Mouse (Mus musculus) kidney, adult 11 months (tissue): Measurements from ENCODE around the gene Lrrc7.

Experiments used
- DNase-seq: peaks from one replicate; pipeline ENCODE4 v3.0.0; 2022

Lrrc7 gene

DNA sequence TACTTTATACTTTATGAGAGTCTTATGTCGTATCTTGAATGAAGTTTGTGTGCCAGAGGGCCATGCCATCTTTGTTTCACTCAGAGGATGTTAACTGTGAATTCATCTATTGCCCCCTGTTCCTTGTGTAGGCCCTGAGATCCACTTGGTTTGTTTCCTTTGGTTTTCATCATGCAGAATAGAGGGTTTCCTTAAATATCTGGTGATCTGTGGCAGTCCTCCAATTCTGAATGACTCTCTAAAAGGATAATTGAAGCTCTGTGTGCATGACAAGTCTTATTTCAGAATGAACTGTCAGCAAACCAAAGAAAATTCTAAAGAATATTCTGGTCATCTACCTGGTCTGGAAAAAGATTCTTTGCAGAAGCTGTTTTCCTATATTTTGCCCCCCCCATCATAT, 205.3 kb downstream of the Lrrc7 start:
- no peak for DNase-seq

DNA sequence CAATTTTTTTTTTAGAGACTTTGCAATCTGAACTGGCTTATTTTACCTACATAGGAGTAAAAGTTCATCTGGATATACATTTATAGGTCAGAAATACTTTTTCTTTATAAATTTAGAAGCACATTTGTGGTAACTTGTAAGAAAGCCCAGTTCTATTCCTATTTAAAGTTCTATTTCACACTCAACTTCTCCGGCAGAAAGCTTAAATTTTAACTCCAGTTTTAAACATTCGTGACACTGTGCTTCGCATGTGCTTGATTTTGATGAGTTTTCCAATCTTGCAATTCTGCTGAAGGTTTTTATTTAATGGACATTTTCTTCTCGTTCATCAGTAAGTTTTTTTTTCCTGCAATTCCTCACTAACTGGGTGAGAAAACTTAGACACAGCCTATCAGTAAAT, 205.8 kb downstream of the Lrrc7 start:
- no peak for DNase-seq

DNA sequence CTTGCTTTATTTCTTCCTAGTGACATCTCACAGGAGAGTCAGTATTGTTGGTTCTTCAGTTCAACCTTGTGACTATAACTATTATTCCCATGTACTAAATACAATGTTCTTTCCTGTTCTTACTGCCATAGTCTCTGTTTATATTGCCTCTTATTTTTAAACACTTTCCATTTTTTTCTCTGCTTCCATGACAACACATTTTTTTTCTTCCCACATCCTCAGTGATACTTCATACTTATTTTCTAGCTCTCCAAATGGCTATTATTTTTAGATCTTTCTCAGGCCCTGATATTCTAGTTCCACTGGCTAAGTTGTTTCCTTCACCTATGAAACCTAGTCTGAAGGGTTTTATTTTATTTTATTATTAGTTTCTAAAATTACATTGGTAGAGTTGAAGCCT, 221.2 kb downstream of the Lrrc7 start:
- DNase-seq: no peak

- no peak for DNase-seq
Measured at GRCm38 (mm10) chr3:158330085-158330484, 231.9 kb downstream of the Lrrc7 start.

DNA sequence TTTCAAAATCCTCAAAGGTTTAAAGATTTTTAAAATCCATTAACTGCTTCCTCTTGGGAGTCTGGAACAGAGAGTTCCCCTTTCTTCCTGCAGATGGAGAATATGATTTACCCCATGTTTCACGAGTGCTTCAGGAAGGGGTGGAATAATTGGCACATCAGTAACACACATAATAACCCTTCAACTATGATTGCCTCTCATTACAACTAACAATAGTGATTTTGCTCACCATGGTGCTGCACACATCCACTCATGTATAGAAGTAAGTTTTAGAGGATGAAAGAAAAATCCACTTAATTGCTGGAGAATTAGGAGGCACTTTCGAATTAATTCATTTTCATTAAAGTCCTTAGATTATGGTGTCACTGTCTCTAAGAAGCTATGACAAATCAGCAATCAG, 251.6 kb downstream of the Lrrc7 start:
- no peak for DNase-seq

DNA sequence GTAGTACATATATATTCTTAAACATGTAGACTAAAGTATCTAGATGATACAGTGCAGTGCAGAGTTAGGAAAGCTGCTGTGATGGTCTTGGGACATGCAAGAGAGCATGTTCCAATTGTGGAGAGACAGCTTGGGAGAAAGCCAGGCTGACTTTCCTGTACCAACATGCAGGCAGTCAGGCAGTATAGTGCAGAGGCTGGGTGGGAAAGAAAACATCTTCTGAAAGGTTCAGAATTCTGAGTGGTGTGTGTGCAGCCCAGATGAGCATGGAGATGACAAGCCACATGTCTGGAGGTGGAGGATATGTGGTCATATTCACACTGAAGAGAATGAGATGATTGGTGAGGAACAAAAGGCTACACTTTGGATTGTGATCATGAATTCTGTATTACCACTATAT, 254.6 kb downstream of the Lrrc7 start:
- DNase-seq: no peak

- DNase-seq: no peak
Measured at GRCm38 (mm10) chr3:158298732-158299131, 263.3 kb downstream of the Lrrc7 start.

GRCm38 (mm10) chr3:158295041-158295440, 267.0 kb downstream of the Lrrc7 start:
- no peak for DNase-seq

DNA sequence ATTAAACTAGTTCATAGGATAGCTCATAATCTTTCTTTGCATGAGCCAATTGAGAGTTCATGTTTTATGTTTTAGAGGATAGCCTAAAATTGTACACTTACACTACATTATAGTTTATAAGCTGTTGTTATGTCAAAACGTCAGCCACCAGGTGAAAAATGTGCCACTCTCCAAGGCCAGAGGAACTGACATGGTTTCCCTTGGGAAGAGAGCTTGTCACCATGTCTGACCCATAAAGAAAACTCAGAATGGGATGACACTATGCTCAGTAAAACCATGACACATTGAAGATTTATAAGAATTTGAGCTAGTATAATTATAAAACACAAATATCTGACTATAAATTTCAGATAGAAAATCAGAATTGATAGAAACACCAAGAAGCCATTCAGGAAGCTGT, 277.6 kb downstream of the Lrrc7 start:
- DNase-seq: no peak

DNA sequence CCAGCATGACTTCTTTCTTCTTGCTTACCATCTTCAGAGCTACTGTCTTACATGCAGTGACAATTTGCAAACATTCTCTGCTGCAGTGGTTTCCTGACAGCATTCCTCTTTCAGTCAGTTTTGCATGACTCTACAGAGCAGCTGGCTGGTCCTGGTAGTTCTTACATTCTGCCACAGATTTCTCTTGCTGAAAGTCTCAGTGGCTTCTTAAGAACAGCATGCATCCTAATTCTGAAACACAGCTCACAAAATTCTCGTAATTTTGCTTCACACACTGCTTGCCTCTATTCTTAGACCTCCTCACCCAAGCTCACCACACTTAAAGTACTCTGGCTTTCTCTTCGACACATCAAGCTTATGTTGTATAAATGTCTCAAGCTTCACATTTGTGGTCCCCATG, 283.4 kb downstream of the Lrrc7 start:
- DNase-seq: no peak

- no peak for DNase-seq
Measured at GRCm38 (mm10) chr3:158272700-158273099, 289.3 kb downstream of the Lrrc7 start.

GRCm38 (mm10) chr3:158270887-158271286, 291.1 kb downstream of the Lrrc7 start:
- DNase-seq: no peak

GRCm38 (mm10) chr3:158252576-158252975, 309.4 kb downstream of the Lrrc7 start:
- no peak for DNase-seq

GRCm38 (mm10) chr3:158247672-158248071, 314.3 kb downstream of the Lrrc7 start:
- DNase-seq: no peak

- DNase-seq: no peak
Measured at GRCm38 (mm10) chr3:158210657-158211056, 351.4 kb downstream of the Lrrc7 start.

GRCm38 (mm10) chr3:158210026-158210425, 352.0 kb downstream of the Lrrc7 start:
- peak; percentile 7 for DNase-seq

DNA sequence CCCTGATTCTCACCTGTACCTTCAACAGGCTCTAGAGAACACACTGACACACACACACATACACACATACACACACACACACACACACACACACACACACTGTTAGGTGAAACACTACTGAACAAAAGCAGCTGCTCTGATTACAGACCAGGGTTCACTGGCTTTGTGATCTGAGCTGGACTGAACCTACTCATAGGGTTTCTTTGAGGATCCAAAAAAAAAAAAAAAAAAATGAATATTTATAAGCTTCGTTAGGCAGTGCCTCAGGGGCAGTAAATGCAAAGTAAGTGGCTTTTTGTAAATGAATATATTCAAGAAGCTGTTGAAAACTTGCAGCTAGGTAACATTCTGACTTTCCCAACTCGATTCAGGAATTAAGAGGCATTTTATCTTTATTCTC, 354.2 kb downstream of the Lrrc7 start:
- no peak for DNase-seq

GRCm38 (mm10) chr3:158202776-158203175, 359.2 kb downstream of the Lrrc7 start:
- DNase-seq: no peak

DNA sequence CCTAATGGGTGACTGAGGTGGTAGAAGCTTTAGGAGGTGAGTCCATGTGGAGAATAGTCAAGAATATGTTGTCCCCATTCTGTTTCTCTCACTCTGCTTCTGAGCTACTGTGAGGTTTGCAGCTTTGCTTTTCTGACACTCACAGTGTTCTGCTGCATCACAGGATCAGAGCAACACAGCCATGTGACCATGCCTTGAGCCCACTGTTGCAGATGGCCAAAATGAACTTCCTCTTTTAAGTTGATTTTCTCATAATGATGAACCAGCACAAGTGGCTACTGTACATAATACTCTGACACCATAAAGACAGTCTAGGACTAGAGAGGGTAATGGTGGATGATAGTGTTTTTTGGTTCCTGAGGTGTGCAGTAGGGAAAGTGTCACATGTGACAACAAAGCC, 366.6 kb downstream of the Lrrc7 start:
- DNase-seq: no peak

GRCm38 (mm10) chr3:158193229-158193628, 368.8 kb downstream of the Lrrc7 start:
- DNase-seq: no peak

- no peak for DNase-seq
Measured at GRCm38 (mm10) chr3:158174880-158175735, 386.9 kb downstream of the Lrrc7 start.

- no peak for DNase-seq
Measured at GRCm38 (mm10) chr3:158169180-158169579, 392.8 kb downstream of the Lrrc7 start.

DNA sequence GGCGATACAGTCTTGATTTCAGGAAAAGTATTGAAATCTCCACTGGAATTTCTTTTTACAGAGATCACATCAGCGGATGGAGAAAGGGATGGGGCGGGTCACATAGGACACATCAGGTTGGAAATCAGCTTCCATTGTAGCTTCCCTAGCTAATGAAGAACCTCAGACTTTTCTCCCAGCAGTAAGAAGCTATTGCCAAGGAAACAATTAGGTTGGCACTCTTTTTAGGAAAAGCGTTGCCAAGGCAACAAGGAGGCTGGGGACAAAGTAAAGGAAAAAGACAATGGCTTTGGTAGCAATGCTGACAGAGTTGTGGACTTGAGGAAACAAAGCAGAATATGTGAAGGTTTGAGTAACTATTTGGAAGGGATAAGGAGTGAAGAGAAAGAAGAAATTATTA, 393.6 kb downstream of the Lrrc7 start:
- no peak for DNase-seq

DNA sequence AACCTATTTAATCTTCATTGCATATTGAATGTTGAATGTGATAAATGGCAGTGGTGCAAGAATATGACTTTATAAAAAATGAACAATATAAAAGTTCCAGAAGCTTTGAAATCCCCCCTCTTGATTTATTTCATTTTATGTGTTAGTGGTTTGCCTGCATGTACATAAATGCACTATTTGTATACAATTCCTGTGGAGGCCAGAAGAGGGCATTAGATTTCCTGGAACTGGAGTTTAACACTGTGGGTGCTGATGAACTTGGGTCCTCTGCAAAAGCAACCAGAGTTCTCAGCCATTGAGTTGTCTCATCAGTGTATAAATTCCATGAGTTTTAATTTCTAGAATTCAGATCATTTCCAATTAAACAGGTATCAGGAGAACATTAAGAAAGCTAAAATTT, 397.0 kb downstream of the Lrrc7 start:
- no peak for DNase-seq

GRCm38 (mm10) chr3:158164452-158164851, 397.6 kb downstream of the Lrrc7 start:
- DNase-seq: no peak
